Mouse (Mus musculus) liver, adult (tissue): ENCODE data around the gene Rac3.

Experiments used
- GATA4 ChIP-seq: IDR thresholded peaks from 2 replicates; pipeline ENCODE4 v1.6.1; 2014; ENCODE audit warnings: mild to moderate bottlenecking, low read length; ENCODE audit not compliant: insufficient replicate concordance

The Rac3 gene

DNA sequence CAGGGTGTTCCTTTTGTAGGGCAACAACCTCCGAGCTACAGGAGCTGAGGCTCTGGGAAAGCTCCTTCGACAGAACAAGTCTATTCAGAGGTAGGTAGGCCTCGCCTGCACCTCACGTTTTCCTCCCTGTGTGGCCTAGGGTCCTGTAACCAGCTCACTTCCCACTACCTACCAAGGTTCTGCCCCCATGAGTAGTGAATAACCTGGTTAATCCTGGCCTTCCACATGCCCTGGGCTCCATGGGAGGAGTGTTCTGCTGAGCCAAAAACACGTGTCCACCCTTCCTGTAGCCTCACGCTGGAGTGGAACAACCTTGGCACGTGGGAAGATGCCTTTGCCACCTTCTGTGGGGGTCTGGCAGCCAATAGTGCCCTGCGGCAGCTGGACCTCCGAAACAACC is 6.1 kb upstream of the Rac3 start:
- TF ChIP-seq GATA4: no peak

DNA sequence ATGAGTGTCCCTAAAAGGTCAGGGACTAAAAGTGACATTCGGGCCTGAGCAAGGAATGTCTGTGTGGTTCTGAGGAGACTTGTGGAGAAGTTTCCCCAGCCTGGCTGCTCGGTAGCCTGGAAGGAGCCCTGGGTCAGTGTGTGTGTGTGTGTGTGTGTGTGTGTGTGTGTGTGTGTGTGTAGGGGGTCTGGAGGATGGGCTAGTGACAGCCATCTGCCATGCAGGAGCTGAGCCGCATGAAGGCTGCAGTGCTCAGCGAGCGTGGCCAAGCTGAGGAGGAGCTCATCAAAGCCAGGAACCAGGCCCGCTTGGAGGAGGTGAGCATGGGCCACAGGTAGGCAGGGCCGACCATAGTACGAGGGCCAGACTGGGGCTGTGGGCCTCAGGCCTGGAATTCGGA is 2.0 kb upstream of the Rac3 start:
- TF ChIP-seq GATA4: no peak

- TF ChIP-seq GATA4: no peak
Measured at GRCm38 (mm10) chr11:120719841-120720376, 1.4 kb upstream of the Rac3 start.

- TF ChIP-seq GATA4: no peak
Measured at GRCm38 (mm10) chr11:120720450-120720849, 820 bp upstream of the Rac3 start.

GRCm38 (mm10) chr11:120722067-120722630 is 879 bp downstream of the Rac3 start:
- no peak for TF ChIP-seq GATA4

DNA sequence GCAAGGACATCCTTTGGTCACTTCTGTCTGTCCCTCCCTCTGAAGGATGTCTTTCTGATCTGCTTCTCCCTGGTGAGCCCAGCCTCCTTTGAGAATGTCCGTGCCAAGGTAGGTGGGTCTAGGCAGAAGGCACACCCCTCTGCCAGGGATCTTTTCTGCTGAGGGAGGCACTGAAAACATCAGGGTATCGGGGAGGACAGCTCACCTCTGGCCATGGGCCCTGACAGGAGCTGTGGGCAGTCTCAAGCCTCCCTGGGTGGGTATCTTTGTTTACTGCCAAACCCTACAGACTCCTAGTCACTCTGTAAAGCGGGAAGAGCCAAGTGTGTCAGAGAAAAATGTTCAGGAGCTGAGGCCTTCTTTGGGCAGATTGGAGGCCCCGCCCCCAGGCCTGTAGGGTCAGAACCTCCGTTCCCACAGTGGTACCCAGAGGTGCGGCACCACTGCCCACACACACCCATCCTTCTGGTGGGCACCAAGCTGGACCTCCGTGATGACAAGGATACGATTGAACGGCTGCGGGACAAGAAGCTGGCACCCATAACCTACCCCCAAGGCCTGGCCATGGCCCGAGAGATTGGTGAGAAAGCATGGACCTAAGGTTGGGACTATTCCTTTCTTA is 1.6 kb downstream of the Rac3 start:
- TF ChIP-seq GATA4: no peak

- no peak for TF ChIP-seq GATA4
Measured at GRCm38 (mm10) chr11:120723509-120723908, 2.2 kb downstream of the Rac3 start.

GRCm38 (mm10) chr11:120726243-120727168 is 5.2 kb downstream of the Rac3 start:
- no peak for TF ChIP-seq GATA4

DNA sequence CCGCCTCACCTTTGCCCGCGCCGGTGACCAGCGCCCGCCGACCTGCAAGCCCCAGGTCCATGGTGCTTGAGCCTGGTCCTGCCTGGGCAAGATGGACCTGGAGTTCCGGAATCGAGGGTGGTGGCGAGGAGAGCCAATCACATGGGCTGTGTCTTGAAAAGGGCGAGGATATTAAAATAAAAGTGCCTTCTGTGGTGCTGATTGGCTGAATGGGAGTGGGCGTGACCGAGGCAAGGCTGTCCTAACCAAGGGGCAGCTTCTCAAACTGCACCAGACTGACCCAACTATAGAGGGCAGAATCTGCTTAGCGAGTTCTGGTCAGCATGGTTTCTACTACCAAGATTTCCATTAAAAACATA is 5.9 kb downstream of the Rac3 start, which contains the start of gene Dcxr:
Gene Dcxr (minus strand): TSS at position 113 of the 359 bp plus-strand sequence.
- TF ChIP-seq GATA4: no peak; the same call in 1 of the 2 replicates

GRCm38 (mm10) chr11:120727564-120727963 is 6.3 kb downstream of the Rac3 start:
- no peak for TF ChIP-seq GATA4

DNA sequence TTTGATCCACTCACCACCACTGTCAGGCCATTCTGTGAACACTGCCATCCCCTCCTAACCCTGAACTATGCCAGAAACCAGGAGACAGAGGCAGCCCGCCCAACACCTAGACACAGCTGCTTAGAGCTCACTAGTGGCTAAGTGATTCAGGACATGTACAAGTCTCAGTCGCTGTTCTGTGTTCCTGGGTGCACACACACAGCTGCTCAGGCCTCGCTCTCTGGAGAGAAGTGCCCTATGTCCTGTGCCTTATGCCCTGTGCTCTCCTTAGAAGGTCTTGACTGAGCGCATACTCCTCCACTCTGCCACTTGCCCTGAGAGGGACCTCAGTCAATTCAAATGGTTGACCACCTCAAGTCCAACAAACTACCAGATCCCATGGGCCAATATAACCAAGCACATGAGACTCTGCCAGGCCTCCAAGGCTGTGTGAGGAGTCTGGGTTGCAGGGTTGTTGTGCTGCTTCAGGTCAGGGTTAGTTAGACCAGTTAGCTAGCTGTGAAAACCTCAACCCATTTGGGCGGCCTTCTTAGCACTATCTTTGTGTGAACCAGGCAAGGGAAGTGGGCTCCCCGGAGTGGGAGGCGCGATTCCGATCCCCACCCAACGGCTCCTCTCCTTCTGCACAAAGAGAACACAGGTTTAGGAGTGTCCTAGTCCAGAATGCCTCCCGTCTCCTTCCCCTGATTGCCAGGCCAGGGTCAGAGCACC is 7.4 kb downstream of the Rac3 start:
- TF ChIP-seq GATA4: no peak

GRCm38 (mm10) chr11:120730331-120730870 is 9.1 kb downstream of the Rac3 start:
- no peak for TF ChIP-seq GATA4

DNA sequence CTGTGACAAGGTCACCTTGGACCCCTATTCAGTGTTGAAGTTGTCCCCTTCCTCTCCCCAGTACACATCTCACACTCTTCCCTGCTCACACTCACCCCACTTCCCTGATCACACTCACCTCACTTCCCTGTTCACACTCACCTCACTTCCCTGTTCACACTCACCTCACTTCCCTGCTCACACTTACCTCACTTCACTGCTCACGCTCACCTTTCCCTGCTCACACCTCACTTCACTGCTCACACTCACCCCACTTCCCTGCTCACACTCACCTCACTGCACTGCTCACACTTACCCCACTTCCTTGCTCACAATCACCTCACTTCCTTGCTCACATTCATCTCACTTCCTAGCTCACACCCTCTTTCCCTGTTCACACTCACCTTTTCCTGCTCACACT is 10.1 kb downstream of the Rac3 start:
- no peak for TF ChIP-seq GATA4

DNA sequence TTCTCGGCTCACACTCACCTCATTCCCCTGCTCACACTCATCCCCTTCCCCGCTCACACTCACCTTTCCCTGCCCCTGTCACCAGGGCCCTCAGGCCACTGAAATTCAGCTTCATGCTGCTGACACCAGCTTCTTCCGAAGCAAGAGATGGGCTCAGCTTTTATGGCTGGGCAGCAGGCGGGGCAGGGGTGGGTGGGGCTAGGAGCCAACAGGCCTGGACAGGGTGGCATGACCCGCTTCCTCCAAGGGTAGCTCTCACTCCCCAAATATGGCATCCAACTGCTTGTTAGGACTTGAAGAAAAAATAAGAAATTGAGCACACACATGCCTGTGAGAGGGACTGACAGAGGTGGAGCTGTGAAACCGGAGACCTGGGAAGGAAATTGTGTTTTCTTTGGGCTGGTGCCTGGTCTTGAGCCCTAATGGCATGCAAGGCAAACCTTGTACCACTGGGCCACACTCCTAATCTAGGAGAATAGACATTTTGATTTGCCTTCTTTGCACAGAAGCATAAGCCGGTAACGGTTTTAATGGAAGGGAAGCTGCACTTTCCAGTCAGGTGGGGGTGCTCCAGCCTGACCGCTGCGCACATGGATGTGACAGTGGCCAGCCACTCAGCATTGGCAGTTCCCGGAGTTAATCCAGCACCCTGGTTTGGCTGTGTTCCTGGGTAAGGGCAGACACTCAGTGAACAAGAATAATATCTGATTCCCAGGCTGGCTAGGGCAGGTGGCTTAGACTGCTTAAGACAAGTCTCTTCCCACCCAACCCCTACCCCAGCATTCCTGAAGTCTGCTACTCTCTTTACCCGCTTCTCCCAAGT is 10.8 kb downstream of the Rac3 start, which contains the start of gene Cbr2:
Gene Cbr2 (minus strand): TSS at position 257 of the 823 bp plus-strand sequence.
- no peak for TF ChIP-seq GATA4

DNA sequence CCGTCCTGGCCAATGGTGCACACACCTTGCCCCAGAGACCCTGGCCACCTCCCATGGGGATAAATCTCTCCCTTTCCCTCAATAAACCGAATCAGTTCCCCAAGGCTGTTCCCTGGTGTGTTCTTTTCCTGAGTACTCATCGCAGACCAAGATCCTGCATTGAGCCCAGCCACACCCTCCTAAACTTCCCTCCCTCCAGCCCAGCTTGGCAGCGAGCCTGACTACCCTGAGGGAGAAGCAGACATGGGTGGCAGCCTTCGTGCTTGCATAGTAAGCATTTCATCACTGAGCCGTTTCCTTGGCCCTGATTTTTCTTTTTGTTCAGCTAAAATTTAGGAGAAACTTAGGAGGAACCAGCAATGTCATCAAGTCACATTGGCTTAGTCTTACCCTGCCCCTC is 12.3 kb downstream of the Rac3 start:
- no peak for TF ChIP-seq GATA4
